Comparison of ENCODE assay signal across 22 mouse cellular contexts in genomic region chr9:108753976-108754375, GRCm38 (mm10). TPM values are rescaled to one million over a fixed set of nuclear protein-coding genes. Genes with fewer than 3 reads are reported as not detected.
A peak's percentile ranks its signal among the peaks of the same experiment; 100 is the strongest.
DNase-seq lines count a peak whose midpoint lies in the region; ATAC-seq and TF ChIP-seq lines count a peak whose summit lies in the region.
"Had no signal": no experiment of that assay in that cellular context is flagged by ENCODE, and none has a peak within 500 bp of the region (broad histone marks: within the 10 kb centered on the region; RNA-seq: fewer than 3 reads in every experiment).

No protein-coding gene starts in this region.

- H3K4me2 ChIP-seq in midbrain, postnatal 0 days (ENCODE audit: low read depth, low read length, poor library complexity, severe bottlenecking): no peak overlapping the region
- H3K4me2 ChIP-seq in midbrain, embryonic 15.5 days: no peak overlapping the region
- no peak overlapping the region for H3K4me2 ChIP-seq in forebrain, postnatal 0 days (ENCODE audit: low read depth)
- H3K4me2 ChIP-seq: embryonic facial prominence, embryonic 12.5 days; heart, embryonic 12.5 days; hindbrain, embryonic 15.5 days; limb, embryonic 12.5 days; liver, embryonic 15.5 days; lung, embryonic 14.5 days; neural tube, embryonic 12.5 days had no signal

- TF ChIP-seq CTCF in midbrain, postnatal 0 days (IDR thresholded peaks at IDR 0.05): no peak
- TF ChIP-seq CTCF in forebrain, postnatal 0 days (IDR thresholded peaks at IDR 0.05; ENCODE audit: low read depth): no peak

- no peaks in the 10 kb centered on the region for H3K27me3 ChIP-seq in midbrain, postnatal 0 days (ENCODE audit: insufficient read depth, low read length)
- no peaks in the 10 kb centered on the region for H3K27me3 ChIP-seq in midbrain, embryonic 15.5 days (replicated peaks)
- H3K27me3 ChIP-seq in forebrain, postnatal 0 days (ENCODE audit: insufficient read depth, low read length): no peaks in the 10 kb centered on the region
- H3K27me3 ChIP-seq: embryonic facial prominence, embryonic 12.5 days; heart, embryonic 12.5 days; hindbrain, embryonic 15.5 days; limb, embryonic 12.5 days; liver, embryonic 15.5 days; neural tube, embryonic 12.5 days had no signal

- no peaks in the 10 kb centered on the region for H3K9me3 ChIP-seq in midbrain, postnatal 0 days (ENCODE audit: low read length)
- H3K9me3 ChIP-seq in midbrain, embryonic 15.5 days: no peaks in the 10 kb centered on the region
- H3K9me3 ChIP-seq in forebrain, postnatal 0 days (ENCODE audit: low read length): no peaks in the 10 kb centered on the region
- H3K9me3 ChIP-seq: embryonic facial prominence, embryonic 12.5 days; G1E; heart, embryonic 12.5 days; hindbrain, embryonic 15.5 days; limb, embryonic 12.5 days; liver, embryonic 15.5 days; megakaryocyte, embryonic 14.5 days; neural tube, embryonic 12.5 days had no signal

- no peak overlapping the region for H3K27ac ChIP-seq in midbrain, postnatal 0 days (ENCODE audit: low read depth, low read length)
- no peak overlapping the region for H3K27ac ChIP-seq in midbrain, embryonic 15.5 days
- H3K27ac ChIP-seq in forebrain, postnatal 0 days (ENCODE audit: low read depth, low read length): no peak overlapping the region
- H3K27ac ChIP-seq: embryonic facial prominence, embryonic 12.5 days; gastrocnemius, adult 2 months; heart, adult 2 months; hindbrain, embryonic 15.5 days; limb, embryonic 12.5 days; liver, embryonic 15.5 days; neural tube, embryonic 12.5 days had no signal

- H3K9ac ChIP-seq in midbrain, postnatal 0 days (replicated peaks; ENCODE audit: low read length, poor library complexity, severe bottlenecking): 0 out of 2 replicates have a peak overlapping the region, but pooled peaks have one; percentile 19
- no peak overlapping the region for H3K9ac ChIP-seq in midbrain, embryonic 15.5 days
- H3K9ac ChIP-seq in forebrain, postnatal 0 days: no peak overlapping the region
- H3K9ac ChIP-seq: embryonic facial prominence, embryonic 12.5 days; heart, embryonic 12.5 days; hindbrain, embryonic 15.5 days; limb, embryonic 12.5 days; liver, embryonic 15.5 days; lung, embryonic 14.5 days; neural tube, embryonic 12.5 days had no signal

- no peak overlapping the region for H3K4me3 ChIP-seq in midbrain, postnatal 0 days (ENCODE audit: low read depth, low read length)
- no peak overlapping the region for H3K4me3 ChIP-seq in midbrain, embryonic 15.5 days
- H3K4me3 ChIP-seq in forebrain, postnatal 0 days (ENCODE audit: low read depth, low read length): no peak overlapping the region
- H3K4me3 ChIP-seq: embryonic facial prominence, embryonic 12.5 days; heart, adult 2 months; heart, embryonic 12.5 days; hindbrain, embryonic 15.5 days; left cerebral cortex, adult 2 months; limb, embryonic 12.5 days; liver, embryonic 15.5 days; megakaryocyte, embryonic 14.5 days; myocyte; neural tube, embryonic 12.5 days had no signal

- DNase-seq in midbrain, postnatal 0 days (ENCODE audit: low spot score): no peak
- peak; percentile 64 to 75 for DNase-seq in kidney, adult 8-10 months
- DNase-seq in kidney, postnatal 10 days: peak; percentile 23
- DNase-seq in yolk sac, embryonic 10.5 days (ENCODE audit: low spot score): peak; percentile 73
- DNase-seq in forebrain, postnatal 0 days: no peak
- no peak for DNase-seq in retina, embryonic 14.5 days (ENCODE audit: low spot score)

- H3K36me3 ChIP-seq in midbrain, postnatal 0 days (ENCODE audit: insufficient read depth, low read length): 0 out of 2 replicates have a peak, but pooled peaks cover under 1% of the 10 kb centered on the region
- H3K36me3 ChIP-seq in midbrain, embryonic 15.5 days (replicated peaks): no peaks in the 10 kb centered on the region
- peaks cover 6% of the 10 kb centered on the region for H3K36me3 ChIP-seq in forebrain, postnatal 0 days (ENCODE audit: insufficient read depth)
- H3K36me3 ChIP-seq: embryonic facial prominence, embryonic 12.5 days; G1E; heart, embryonic 12.5 days; hindbrain, embryonic 15.5 days; liver, embryonic 15.5 days had no signal

- no peaks in the 10 kb centered on the region for H3K4me1 ChIP-seq in midbrain, postnatal 0 days (ENCODE audit: insufficient read depth, low read length)
- no peaks in the 10 kb centered on the region for H3K4me1 ChIP-seq in midbrain, embryonic 15.5 days
- no peaks in the 10 kb centered on the region for H3K4me1 ChIP-seq in forebrain, postnatal 0 days (ENCODE audit: insufficient read depth)
- H3K4me1 ChIP-seq: embryonic facial prominence, embryonic 12.5 days; hindbrain, embryonic 15.5 days; limb, embryonic 12.5 days; liver, embryonic 15.5 days; neural tube, embryonic 12.5 days had no signal

- no peak for ATAC-seq in midbrain, postnatal 0 days (ENCODE audit: low FRiP score)
- ATAC-seq in midbrain, embryonic 15.5 days (replicated peaks): no peak
- ATAC-seq in forebrain, postnatal 0 days: no peak
- ATAC-seq in cerebellum, adult (ENCODE audit: insufficient number of reproducible peaks, low FRiP score, low TSS enrichment): no peak
- ATAC-seq: forebrain, embryonic 14.5 days had no signal

- 97% methylated on average over 3 of the region's 3 CpGs for WGBS in midbrain, postnatal 0 days
- 85% methylated on average over 3 of the region's 3 CpGs for WGBS in midbrain, embryonic 15.5 days
- WGBS in forebrain, postnatal 0 days: 91% methylated on average over 3 of the region's 3 CpGs

RNA-seq across cellular contexts. Expression of gene Ip6k2, which starts 29.6 kb away (rescaled TPM):
- 126 and 138 TPM in 2 replicates for total RNA-seq in midbrain, postnatal 0 days (2014; rRNA removed)
- polyA plus RNA-seq in midbrain, postnatal 0 days (2015; fragmentation: Nextera tagmentation; extraction: Ambion mirVana): 228 and 230 TPM in 2 replicates
- 230 and 239 TPM in 2 replicates for polyA plus RNA-seq in midbrain, embryonic 15.5 days (2015; fragmentation: Nextera tagmentation; extraction: Ambion mirVana)
- total RNA-seq in forebrain, postnatal 0 days (2014; rRNA removed): 136 and 140 TPM in 2 replicates
- 218 and 226 TPM in 2 replicates for polyA plus RNA-seq in forebrain, postnatal 0 days (2015; fragmentation: Nextera tagmentation; extraction: Ambion mirVana)

RNA-seq across cellular contexts. Expression of gene Nckipsd, which starts 54.2 kb away (rescaled TPM):
- 30.1 and 83.4 TPM in 2 replicates for total RNA-seq in midbrain, postnatal 0 days (2014; rRNA removed)
- 25.7 and 32.5 TPM in 2 replicates for polyA plus RNA-seq in midbrain, postnatal 0 days (2015; fragmentation: Nextera tagmentation; extraction: Ambion mirVana)
- 34.9 and 38.1 TPM in 2 replicates for polyA plus RNA-seq in midbrain, embryonic 15.5 days (2015; fragmentation: Nextera tagmentation; extraction: Ambion mirVana)
- 27.4 and 27.6 TPM in 2 replicates for total RNA-seq in forebrain, postnatal 0 days (2014; rRNA removed)
- polyA plus RNA-seq in forebrain, postnatal 0 days (2015; fragmentation: Nextera tagmentation; extraction: Ambion mirVana): 18.6 and 24.5 TPM in 2 replicates

Comparison
In these comparisons a context has a peak if more than half of its experiments do, and no peak if none do; other contexts are left out.
1. DNase-seq: peak in kidney, adult 8-10 months (2 of 2), kidney, postnatal 10 days (single experiment) and yolk sac, embryonic 10.5 days (single experiment); none in midbrain, postnatal 0 days (single experiment), forebrain, postnatal 0 days (single experiment) and retina, embryonic 14.5 days (single experiment).